In genomic region chr2:178319766-178320165, GRCm38 (mm10) we compare ENCODE assay signal across 20 mouse cellular contexts.
"Had no signal": no experiment of that assay in that cellular context is flagged by ENCODE, and none has a peak within 500 bp of the region (broad histone marks: within the 10 kb centered on the region; RNA-seq: fewer than 3 reads in every experiment).

No protein-coding gene starts in this region.

- H3K4me1 ChIP-seq: midbrain, embryonic 10.5 days; midbrain, embryonic 12.5 days; neural tube, embryonic 13.5 days; neural tube, embryonic 15.5 days; stomach, embryonic 15.5 days had no signal

- H3K27ac ChIP-seq: liver, embryonic 14.5 days; midbrain, embryonic 10.5 days; midbrain, embryonic 12.5 days; neural tube, embryonic 13.5 days; neural tube, embryonic 15.5 days; stomach, embryonic 15.5 days; stomach, postnatal 0 days had no signal

- H3K27me3 ChIP-seq: midbrain, embryonic 12.5 days; neural tube, embryonic 13.5 days; neural tube, embryonic 15.5 days; stomach, embryonic 15.5 days had no signal

- H3K36me3 ChIP-seq: midbrain, embryonic 10.5 days; midbrain, embryonic 12.5 days; stomach, embryonic 15.5 days had no signal

- H3K9ac ChIP-seq: liver, embryonic 14.5 days; lung, embryonic 14.5 days; midbrain, embryonic 12.5 days; neural tube, embryonic 13.5 days; neural tube, embryonic 15.5 days; stomach, embryonic 15.5 days had no signal

- H3K4me3 ChIP-seq: midbrain, embryonic 10.5 days; midbrain, embryonic 12.5 days; myocyte; neural tube, embryonic 13.5 days; neural tube, embryonic 15.5 days; stomach, embryonic 15.5 days had no signal

- DNase-seq: lung, embryonic 14.5 days; lung, postnatal 10 days; lung, postnatal 4 days; midbrain, embryonic 14.5 days; retina, postnatal 1 day; right cerebral cortex, adult 18-20 months; right cerebral cortex, postnatal 25 days; right cerebral cortex, postnatal 4 days; spleen, adult 18-20 months; thymus, adult 2 months; thymus, postnatal 25 days; thymus, postnatal 4 days had no signal
